Mouse (Mus musculus) granulocyte monocyte progenitor cell, adult 5-6 weeks (primary cell): Measurements from ENCODE around the gene Taar2. TPM values are rescaled to one million over a fixed set of nuclear protein-coding genes. Genes with fewer than 3 reads are reported as not detected.

Experiments
- ATAC-seq: replicated peaks from 2 replicates; pipeline ENCODE4 v1.8.0; 2016; ENCODE audit warnings: mild to moderate bottlenecking, moderate TSS enrichment, inconsistent platforms; ENCODE audit not compliant: poor library complexity, severe bottlenecking
- total RNA-seq, 2 experiments: library from RNA; stranded (forward) in 1 of 2; stranded (reverse) in 1 of 2; fragments of 200-712, 200-1000 nt in 1 of 2; fragments of >200 nt in 1 of 2; fragmentation: Nextera tagmentation in 1 of 2; gene quantifications; 2 replicates each; pipeline ENCODE4 v1.2.3; 2014 to 2017

Taar2 gene
- not detected in 2 replicates for total RNA-seq (2014; fragmentation: Nextera tagmentation)
- not detected in 2 replicates for total RNA-seq (2017)

DNA sequence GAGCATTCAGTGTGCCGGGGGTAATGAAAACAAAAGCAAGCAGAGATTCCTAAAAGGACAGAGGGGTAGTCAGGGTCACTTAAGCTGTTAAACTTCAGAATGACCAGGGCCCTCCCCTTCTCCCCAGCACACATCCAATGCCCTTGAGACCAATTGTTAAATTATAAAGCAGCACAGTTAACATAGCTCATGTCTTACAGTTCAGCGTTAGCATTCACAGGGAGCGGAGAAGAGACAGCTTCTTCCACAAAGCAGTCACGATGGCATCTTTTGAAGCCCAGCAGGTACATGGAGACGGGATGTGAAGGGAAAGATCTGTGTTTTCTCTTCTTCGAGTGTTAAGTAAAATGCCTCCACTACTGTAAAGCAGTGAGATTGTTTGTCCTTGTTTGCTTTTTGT, at the start of gene Taar2:
Taar2 (plus strand) TSS at position 261 of the 400 bp plus-strand sequence.
- ATAC-seq: no peak

DNA sequence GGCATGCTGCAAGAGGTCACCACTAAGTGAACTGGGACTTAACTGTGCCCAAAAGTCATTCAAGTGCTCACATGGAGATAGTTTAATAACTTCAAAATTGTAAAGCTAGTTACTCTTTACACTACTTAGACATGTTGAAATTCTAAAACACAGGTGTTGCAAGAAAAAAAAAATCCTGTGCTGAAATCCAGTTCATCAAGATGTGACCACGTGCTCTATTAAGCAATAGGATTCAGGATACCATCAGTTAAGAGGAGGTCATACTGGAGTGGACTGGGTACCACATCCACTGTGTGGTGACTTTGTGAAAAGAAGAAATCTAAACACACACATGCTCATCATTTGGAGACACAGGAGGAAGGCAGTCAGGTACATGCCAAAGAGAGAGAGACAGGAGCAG, 45.4 kb upstream of the Taar2 start:
- ATAC-seq: no peak

DNA sequence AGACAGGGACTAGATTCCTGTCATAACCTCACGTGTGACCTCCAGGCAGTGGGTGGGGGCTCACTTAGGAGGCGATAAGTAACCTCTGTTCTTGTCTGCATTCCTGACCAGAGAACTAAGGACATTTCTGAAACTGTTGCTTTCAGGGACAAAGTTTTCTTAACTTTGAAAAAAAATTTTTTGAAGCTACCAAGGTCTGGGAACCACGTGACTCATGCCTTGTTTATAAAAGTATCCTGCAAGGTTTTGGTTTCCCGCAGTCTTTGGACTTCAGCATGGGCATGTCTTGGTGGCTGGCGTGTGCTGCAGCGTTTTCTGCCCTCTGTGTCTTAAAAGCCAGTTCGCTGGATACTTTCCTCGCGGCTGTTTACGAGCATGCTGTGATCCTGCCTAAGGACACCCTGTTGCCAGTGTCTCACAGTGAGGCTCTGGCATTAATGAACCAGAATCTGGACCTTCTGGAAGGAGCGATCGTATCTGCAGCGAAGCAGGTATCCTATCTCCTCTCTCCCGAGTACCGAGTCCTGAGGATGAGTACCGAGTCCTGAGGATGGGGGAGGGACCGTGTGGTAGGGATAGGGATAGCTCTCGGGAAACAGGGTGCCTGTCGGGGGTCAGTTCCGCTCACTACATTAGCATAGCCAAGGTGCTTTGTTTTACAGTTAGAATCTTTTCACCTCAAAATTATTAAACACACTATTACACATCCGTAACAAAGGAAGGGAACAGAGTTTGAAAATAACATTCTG, 43.6 kb upstream of the Taar2 start, which contains the start of gene Vnn1:
Vnn1 (plus strand) TSS at position 88 of the 749 bp plus-strand sequence.
- ATAC-seq: no peak

DNA sequence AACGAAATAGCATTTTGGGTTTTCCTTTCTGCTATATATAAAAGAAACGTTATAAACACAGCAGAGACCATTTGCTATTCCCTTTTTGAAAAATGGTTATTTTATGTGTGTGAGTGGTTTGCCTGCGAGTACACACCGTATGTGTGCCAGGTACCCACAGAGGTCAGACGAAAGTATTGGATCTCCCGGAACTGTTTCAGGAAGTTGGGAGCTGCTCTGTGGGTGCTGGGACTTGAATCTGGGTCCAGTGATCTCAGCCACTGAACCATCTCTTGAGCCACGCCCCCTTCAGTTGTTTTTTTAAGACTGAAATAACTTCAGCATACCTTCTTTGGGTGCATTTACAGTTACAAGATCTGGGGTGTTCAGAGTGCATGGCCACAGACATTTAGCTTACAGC, 43.0 kb upstream of the Taar2 start:
- ATAC-seq: no peak

DNA sequence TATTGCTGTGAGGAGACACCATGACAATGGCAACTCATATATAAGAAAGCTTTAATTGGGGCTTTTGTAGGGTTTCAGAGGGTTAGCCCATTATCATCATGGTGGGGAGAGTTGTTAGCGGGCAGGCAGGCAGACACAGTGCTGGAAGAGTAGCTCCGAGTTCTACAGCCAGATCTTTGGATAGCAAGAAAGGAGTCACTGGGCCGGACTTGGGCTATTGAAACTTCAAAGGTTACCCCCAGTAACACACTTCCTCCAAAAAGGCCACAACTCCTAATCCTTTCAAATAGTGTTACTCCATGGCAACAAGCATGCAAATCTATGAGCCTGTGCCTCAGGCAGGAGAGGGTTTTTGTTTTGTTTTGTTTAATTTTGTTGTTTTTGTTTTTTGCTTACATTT, 37.3 kb upstream of the Taar2 start:
- ATAC-seq: no peak

DNA sequence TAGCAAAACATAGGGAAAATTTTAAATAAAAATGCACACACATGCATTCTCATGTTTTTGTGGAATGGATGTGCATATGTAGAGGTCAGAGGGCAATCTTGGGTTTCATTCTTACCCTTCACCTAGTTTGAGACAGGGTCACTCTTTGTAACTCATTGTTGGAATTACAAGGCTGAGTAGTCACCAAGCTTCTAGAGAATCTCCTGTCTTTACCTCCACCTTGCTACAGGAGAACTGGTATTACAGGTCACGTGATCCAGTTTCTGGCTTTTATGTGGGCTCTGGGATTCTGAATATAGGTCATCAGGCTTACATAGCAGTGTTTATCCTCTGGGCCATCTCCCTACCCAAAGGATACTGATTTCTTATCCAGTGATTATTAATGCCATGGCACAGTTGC, 32.7 kb upstream of the Taar2 start:
- ATAC-seq: no peak

DNA sequence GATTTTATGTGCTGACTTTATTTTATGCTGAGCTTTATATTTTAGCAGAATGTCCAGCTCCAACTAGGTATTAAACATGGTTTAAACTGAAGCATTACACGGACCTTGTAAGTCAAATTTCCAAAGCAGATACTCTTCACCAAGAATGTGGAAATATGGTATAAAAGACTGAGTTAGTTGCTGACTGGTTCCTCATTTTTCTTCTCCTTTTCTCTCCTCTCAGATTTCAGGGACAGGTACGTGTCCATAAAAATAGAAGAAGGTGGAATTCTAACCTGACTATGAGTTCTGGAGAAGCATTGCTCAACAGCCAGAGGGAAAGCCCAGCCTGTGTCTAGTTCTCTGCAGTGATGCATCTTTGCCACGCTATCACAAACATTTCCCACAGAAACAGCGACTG, 18.3 kb upstream of the Taar2 start, which contains the start of gene Taar1:
Taar1 (plus strand) TSS at position 301 of the 400 bp plus-strand sequence.
- no peak for ATAC-seq

DNA sequence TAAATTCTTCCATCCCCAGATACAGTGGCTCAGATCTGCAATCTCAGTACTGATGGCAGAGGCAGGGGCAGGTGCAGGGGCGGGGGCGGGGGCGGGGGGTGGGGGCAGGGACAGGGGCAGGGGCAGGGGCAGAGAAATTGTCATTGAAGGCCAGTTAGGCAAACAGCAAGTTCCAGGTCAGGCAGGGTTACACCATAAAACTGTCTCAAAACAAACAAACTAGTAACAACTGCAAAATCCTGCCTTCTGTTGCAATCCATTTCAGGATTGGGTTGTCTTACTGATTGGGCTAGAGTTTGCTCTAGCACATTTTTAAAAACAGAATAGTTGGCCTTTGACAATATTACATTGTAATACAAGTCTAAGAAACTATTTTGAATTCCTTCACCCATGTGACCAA, 15.9 kb upstream of the Taar2 start:
- ATAC-seq: no peak

DNA sequence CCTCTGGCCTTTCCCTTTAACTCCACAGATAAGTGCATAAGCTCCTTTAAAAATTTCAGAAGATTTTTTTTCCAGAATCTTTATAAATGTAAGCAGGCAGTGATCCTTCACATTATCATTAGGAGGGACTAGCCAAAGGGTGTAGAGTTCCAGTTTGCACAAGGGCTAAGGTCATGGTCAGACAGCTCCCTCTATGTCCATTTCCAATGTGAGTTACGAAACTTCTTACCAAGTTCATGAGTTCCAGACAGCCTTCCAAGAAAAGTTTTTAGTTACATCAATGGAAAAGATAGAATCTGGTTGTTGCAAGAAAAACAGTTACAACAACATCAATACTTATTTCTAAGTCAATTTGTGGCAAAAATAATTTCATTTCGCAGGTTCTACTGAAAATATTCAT, 14.4 kb upstream of the Taar2 start:
- ATAC-seq: no peak

DNA sequence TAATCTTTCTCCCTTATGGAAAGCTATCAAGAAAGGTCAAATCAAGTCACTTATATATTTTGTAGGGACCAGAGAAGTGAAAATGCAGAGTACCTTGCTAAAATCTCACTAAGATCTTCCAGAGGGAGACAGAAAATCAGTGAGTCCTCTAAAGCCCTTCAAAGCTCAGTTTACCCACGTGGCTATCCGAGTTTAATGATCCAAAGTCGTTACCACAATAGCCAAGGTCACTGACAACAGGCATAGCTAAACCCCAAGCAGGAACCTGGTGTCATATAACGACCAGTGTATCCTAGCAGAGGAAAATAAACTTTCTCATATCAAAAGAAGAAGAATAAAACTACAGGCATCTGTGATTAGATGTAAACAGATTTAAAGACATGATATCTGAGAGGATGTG, 759 bp upstream of the Taar2 start:
- no peak for ATAC-seq

DNA sequence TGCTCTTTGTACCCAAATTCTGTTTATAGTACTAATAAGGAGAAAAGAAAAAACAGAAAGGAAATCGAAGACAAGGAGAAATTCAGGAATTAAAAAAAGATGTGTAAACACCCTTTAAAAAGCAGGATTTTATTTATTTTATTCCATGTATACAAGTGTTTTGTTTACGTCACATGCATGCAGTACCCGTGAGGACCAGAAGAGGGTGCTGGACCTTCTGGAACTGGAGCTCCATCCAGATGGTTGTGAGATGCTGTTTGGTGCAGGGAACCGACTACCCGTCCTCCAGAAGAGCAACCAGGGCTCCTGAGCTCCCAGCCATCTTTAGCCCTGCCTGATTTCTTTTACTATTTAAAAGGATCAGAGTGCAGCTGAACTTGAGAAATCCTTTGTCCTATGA, 4.1 kb downstream of the Taar2 start:
- peak; percentile 72 for ATAC-seq

DNA sequence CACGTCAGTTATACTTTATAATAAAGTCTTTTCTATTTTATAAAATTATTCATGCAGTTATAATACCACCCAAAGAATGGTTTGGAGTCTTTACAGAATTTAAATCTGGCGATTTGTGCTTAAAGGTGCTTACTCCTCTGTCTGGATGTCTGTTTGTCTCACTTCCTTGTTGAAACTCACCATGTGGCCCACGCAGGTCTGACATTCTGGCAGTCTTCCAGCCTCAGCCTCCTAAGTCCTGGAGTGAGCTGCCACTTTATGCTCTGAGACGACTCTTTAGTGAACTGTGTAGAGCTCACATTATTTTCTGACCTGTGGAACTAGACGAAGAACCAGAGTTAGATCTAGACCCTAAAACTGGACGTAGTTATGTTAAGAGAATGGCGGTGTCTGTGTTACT, 9.7 kb downstream of the Taar2 start:
- ATAC-seq: no peak

DNA sequence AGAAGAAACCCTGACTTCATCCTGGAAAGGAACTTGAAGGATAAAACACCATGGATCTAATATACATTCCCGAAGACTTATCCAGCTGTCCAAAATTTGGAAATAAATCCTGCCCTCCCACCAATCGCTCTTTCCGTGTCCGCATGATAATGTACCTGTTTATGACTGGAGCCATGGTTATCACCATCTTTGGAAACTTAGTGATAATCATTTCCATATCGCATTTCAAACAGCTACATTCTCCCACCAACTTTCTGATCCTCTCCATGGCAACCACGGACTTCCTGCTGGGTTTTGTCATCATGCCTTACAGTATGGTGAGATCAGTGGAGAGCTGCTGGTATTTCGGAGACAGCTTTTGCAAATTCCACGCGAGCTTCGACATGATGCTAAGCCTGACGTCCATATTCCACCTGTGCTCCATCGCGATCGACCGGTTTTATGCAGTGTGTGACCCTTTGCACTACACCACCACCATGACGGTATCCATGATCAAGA, 11.2 kb downstream of the Taar2 start, which contains the start of gene Taar3:
Taar3 (plus strand) TSS at position 51 of the 498 bp plus-strand sequence.
- no peak for ATAC-seq

DNA sequence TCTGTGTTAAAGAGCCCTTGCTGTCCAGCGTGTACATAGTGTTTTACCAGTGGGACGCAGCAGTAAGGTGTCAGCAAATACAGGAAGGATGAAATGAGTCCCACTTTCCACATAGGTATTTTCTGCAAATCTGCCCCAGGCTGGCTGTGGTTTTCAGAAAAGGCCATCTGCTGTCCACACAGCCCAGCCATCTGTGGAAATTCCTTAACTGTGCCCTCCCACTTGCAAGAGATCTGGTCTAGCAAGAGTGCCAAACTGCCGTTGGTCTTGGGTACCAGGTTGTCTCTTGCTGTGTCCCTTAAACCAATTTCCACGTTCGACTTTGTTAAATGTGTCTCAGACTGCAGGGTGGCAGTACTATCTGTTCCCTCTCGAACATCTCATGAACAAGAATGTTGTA, 13.3 kb downstream of the Taar2 start:
- ATAC-seq: no peak

DNA sequence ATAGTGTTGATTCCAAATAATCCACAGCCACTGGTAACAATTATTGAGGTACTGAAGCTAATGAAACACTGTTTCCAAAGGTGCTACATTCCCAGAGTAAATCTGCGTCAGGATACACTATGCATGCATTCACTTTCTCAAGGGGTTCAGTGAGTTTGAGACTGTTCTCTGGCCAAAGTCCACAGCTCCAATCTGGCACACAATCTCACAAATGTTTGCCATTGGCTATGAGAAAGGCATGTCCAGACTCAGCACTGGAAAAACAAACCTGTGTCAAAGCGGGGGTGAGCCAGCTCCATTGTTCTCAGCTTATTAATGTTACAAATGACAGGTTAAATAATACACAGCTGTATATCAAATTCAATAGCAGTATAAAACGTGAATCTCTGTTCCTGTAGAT, 20.7 kb downstream of the Taar2 start:
- ATAC-seq: no peak

DNA sequence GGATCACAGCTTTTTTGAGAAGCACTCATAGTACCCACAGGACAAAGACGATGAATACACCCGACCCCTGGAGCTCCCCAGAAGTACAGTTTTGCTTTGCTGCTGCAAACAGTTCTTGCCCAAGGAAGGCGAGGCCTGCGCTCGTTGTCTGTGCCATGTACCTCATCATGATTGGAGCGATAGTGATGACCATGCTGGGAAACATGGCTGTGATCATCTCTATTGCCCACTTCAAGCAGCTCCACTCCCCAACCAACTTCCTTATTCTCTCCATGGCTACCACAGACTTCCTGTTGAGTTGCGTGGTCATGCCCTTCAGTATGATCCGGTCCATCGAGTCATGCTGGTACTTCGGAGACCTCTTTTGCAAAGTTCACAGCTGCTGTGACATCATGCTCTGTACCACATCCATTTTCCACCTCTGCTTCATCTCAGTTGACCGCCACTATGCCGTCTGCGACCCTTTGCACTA, 22.1 kb downstream of the Taar2 start, which contains the start of gene Taar4:
Taar4 (plus strand) TSS at position 51 of the 472 bp plus-strand sequence.
- peak; percentile 94 for ATAC-seq

DNA sequence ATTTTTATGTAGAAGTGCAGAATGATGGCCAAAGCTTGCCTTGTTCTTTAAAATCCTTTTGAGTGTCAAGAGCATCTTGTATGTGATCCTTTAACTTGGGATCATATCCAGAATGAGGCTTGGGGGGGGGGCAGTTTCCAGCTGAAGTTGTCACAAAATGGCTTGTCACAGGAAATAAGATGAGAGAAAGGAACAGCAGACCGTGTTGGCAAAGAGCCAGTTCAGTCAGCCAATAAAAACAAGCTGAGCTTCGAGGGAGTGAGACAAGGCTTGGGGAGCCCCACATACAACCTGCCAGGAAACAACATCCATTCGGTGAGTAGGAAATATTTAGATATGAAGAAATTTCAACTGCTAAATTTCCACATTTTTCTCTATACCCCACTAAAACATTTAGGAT, 25.1 kb downstream of the Taar2 start:
- no peak for ATAC-seq

DNA sequence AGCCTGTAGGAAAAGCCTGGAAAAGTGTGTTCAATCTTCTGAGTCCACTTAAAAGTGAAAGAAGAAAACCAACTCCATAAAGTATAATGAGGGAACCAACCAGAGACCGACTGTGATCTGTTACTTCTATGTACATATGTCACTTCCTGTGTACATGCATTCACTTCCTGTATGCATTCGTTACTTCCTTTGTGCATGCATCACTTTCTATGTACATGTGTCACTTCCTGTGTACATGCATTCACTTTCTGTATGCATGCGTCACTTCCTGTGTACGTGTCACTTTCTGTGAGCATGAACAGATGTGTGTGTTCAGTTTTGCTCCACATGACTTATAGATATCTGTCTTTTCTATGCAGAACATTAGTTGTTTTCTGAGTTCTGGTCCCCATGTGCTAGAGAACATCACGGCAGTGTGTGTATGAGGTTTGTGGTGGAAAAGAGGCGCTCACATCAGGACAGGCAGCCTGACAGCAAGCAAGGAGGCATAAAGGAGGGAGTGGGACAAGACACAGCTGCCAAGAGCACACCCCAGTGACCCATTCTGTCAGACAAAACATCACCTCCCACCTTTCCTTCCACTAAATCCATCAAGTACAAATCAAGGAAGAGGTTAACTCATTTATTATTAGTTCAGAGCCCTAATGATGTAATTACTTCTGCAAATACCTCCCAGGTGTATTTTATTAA, 26.7 kb downstream of the Taar2 start:
- ATAC-seq: peak; percentile 56

DNA sequence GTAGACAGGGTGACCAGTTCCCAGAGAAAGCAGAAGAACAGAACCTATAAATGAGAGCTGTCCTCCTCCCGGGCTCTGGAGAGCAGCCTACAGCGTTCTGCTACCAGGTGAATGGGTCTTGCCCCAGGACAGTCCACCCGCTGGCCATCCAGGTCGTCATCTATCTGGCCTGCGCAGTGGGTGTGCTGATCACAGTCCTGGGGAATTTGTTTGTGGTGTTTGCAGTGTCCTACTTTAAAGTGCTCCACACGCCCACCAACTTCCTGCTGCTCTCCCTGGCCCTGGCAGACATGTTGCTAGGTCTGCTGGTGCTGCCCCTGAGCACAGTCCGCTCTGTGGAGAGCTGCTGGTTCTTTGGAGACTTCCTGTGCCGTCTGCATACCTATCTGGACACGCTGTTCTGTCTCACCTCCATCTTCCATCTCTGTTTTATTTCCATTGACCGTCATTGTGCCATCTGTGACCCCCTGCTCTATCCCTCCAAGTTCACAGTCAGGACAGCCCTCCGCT, 32.3 kb downstream of the Taar2 start, which contains the start of gene Taar5:
Taar5 (plus strand) TSS at position 51 of the 510 bp plus-strand sequence.
- ATAC-seq: no peak

DNA sequence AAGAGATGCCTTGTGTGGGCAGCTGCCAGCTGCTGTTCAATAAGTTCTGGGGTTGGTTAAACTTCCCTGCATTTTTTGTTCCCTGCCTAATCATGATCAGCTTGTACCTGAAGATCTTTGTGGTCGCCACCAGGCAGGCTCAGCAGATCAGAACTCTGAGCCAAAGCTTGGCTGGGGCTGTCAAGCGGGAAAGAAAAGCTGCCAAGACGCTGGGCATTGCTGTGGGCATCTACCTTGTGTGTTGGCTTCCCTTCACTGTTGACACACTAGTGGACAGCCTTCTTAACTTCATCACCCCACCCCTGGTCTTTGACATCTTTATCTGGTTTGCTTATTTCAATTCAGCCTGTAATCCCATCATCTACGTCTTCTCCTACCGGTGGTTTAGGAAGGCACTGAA, 32.9 kb downstream of the Taar2 start:
- ATAC-seq: no peak

DNA sequence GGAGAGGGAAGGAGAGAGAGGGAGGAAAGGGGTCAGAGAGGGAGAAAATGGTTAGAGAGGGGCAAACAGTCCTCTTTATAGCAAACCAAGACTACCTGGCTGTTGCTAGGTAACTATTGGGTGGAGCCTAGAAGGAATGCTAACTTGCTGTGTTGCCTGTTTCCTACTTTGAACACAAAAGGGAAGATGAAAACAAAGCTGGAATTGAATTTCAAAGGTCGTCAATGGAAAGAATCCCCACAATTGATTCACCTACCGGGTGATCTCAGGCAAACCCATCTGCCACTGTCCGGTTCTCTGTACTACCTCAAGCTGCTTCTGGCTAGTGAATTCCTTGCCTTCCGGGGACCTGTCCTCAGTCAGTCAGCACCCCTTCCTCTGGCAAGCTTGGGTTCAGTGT, 39.6 kb downstream of the Taar2 start:
- no peak for ATAC-seq
